Mouse (Mus musculus) hindbrain, embryonic 12.5 days (tissue): ENCODE results near the gene Arhgef7. TPM values are rescaled to one million over a fixed set of nuclear protein-coding genes. Genes with fewer than 3 reads are reported as not detected.

ENCODE experiments used
- ATAC-seq: fragments of 200-750 bp; cut with Nextera tagmentation; 2 replicates; pipeline ENCODE4 v1.8.0; 2017; ENCODE audit warnings: moderate TSS enrichment; ENCODE audit not compliant: low FRiP score
- H3K27ac ChIP-seq: fragments of 300-500 bp; sonication (generic); 2 replicates; pipeline ENCODE4 v1.5.1; 2016; ENCODE audit warnings: mild to moderate bottlenecking
- H3K27me3 ChIP-seq: fragments of 300-500 bp; sonication (generic); 2 replicates; pipeline ENCODE4 v1.6.1; 2016; ENCODE audit warnings: mild to moderate bottlenecking
- H3K36me3 ChIP-seq: fragments of 300-500 bp; sonication (generic); 2 replicates; pipeline ENCODE4 v1.6.1; 2016; ENCODE audit warnings: mild to moderate bottlenecking
- H3K4me1 ChIP-seq: fragments of 300-500 bp; sonication (generic); 2 replicates; pipeline ENCODE4 v1.6.1; 2016
- H3K4me2 ChIP-seq: fragments of 300-500 bp; sonication (generic); replicated peaks from 2 replicates; pipeline ENCODE4 v1.6.1; 2016; ENCODE audit warnings: mild to moderate bottlenecking
- H3K4me3 ChIP-seq: fragments of 300-500 bp; sonication (generic); 2 replicates; pipeline ENCODE4 v1.5.1; 2016; ENCODE audit warnings: mild to moderate bottlenecking
- H3K9ac ChIP-seq: fragments of 300-500 bp; sonication (generic); 2 replicates; pipeline ENCODE4 v1.6.1; 2016; ENCODE audit warnings: mild to moderate bottlenecking, moderate library complexity
- H3K9me3 ChIP-seq: fragments of 300-500 bp; sonication (generic); replicated peaks from 2 replicates; pipeline ENCODE4 v1.6.1; 2016; ENCODE audit warnings: mild to moderate bottlenecking
- WGBS: fragments of 180-500 bp; shearing (Covaris S2); methylation state at CpG from one replicate; pipeline ENCODE4 v1.1.7; 2016; 5-methylcytosine and 5-hydroxymethylcytosine counted together
- polyA plus RNA-seq: library from polyadenylated mRNA; unstranded; fragments of >200 nt; fragmentation: Nextera tagmentation; extraction: Ambion mirVana; gene quantifications from 2 replicates; pipeline ENCODE4 v1.2.1, GENCODE M21; 2016

The Arhgef7 gene
- polyA plus RNA-seq, 1 experiment from 2014 or later, result 73.9 TPM

GRCm38 (mm10) chr8:11754723-11755122, 27.2 kb downstream of the Arhgef7 start:
- Histone ChIP-seq H3K4me2 (no peak overlapping the region), H3K27me3 (no peaks in the 10 kb centered on the region), H3K4me1 (peaks cover 22% of the 10 kb centered on the region), H3K36me3 (no peaks in the 10 kb centered on the region), H3K4me3 (no peak overlapping the region), H3K27ac (no peak overlapping the region), H3K9me3 (no peaks in the 10 kb centered on the region), H3K9ac (no peak overlapping the region)
- ATAC-seq, result no peak

GRCm38 (mm10) chr8:11755873-11756272, 28.4 kb downstream of the Arhgef7 start:
- peaks cover 22% of the 10 kb centered on the region for H3K4me1 ChIP-seq
- no peaks in the 10 kb centered on the region for H3K27me3 ChIP-seq
- no peaks in the 10 kb centered on the region; the same call in 1 of the 2 replicates for H3K36me3 ChIP-seq
- no peak for ATAC-seq
- WGBS, result 18% methylated on average over 5 of the region's 5 CpGs
- H3K9me3 ChIP-seq, result no peaks in the 10 kb centered on the region
- H3K9ac ChIP-seq, result no peak overlapping the region
- H3K4me3 ChIP-seq, result no peak overlapping the region
- H3K27ac ChIP-seq, result no peak overlapping the region
- no peak overlapping the region for H3K4me2 ChIP-seq

- Histone ChIP-seq H3K4me2 (peak overlapping the region; percentile 98), H3K9me3 (no peaks in the 10 kb centered on the region), H3K4me3 (peak overlapping the region; percentile 95), H3K36me3 (no peaks in the 10 kb centered on the region; the same call in 1 of the 2 replicates), H3K27ac (peak overlapping the region; percentile 85), H3K4me1 (peaks cover 22% of the 10 kb centered on the region), H3K27me3 (no peaks in the 10 kb centered on the region), H3K9ac (peak overlapping the region; percentile 92)
- WGBS, result 3% methylated on average over 47 of the region's 59 CpGs
- peak; percentile 95 for ATAC-seq
Observed at GRCm38 (mm10) chr8:11757568-11758481, 30.3 kb downstream of the Arhgef7 start.

DNA sequence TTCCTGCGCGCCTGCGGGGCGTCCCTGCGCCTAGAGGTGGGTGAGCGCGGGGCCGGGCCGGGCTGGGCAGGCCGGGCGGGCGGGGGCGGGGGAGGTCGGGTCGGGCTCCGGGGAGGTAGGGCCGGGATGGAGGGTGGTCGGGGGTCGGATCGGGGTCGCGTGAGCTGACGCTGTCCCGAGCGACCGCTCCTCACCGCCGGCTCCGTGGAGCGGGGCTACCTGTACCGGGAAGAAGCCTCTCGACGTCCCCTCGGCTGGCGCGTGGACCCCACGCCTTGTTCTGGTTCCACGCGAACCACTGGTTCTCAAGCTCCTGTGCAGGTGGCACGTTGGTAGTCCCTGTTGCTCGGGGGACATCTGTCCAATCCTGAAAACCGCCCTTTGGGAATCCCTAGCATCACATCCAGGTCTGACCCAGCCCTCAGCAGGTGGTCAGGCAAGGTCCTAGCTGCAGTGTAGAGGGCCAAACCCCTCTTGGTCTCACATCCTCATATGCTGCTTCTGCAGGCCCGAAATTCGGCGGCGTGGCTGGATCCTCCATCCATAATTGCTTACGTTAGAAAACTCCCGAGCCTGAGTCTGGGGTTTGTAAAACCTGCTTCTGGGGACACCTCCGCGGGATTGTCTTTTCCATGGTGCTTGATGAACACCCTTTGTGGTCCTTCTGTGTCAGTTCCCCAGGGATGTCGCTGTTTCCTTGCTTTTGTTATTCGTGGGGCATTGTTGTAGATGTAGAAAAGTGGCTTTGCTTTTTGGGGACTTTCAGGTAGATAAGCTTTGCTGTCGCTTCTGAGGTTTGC, 31.2 kb downstream of the Arhgef7 start:
- 1% methylated on average over 36 of the region's 53 CpGs for WGBS
- Histone ChIP-seq H3K4me2 (peak overlapping the region; percentile 98), H3K4me3 (peak overlapping the region; percentile 95), H3K27ac (peak overlapping the region; percentile 85), H3K9me3 (no peaks in the 10 kb centered on the region), H3K9ac (peak overlapping the region; percentile 92), H3K4me1 (peaks cover 22% of the 10 kb centered on the region), H3K27me3 (no peaks in the 10 kb centered on the region), H3K36me3 (no peaks in the 10 kb centered on the region; the same call in 1 of the 2 replicates)
- no peak; the same call in 1 of the 2 replicates for ATAC-seq

- Histone ChIP-seq H3K9ac (no peak overlapping the region), H3K4me3 (no peak overlapping the region), H3K9me3 (no peaks in the 10 kb centered on the region), H3K27ac (no peak overlapping the region), H3K4me2 (no peak overlapping the region), H3K27me3 (no peaks in the 10 kb centered on the region), H3K36me3 (no peaks in the 10 kb centered on the region; the same call in 1 of the 2 replicates), H3K4me1 (peaks cover 22% of the 10 kb centered on the region)
- no peak for ATAC-seq
- WGBS, result 96% methylated on average over 6 of the region's 6 CpGs
Observed at GRCm38 (mm10) chr8:11761551-11761950, 34.0 kb downstream of the Arhgef7 start.

DNA sequence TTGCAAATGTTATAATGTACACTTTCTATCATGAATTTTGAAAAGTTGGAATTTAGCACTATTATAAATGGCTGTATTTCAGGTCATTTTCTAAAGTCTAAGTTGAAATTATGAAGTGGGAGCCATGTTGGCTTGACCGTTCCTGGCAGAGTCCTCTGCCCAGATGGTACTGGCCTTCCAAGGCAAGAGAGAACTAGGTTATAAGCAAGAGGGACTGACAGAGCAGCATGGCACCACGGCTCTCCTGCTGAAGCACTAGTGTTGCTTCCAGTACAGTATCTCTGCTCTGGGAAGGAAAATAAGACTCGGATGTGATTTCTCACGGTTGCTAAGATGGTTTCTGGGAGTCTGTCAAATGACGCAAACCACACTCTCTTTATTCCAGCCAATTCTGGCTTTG, 34.5 kb downstream of the Arhgef7 start:
- no peak overlapping the region for H3K9ac ChIP-seq
- no peak for ATAC-seq
- no peaks in the 10 kb centered on the region for H3K9me3 ChIP-seq
- H3K36me3 ChIP-seq, result no peaks in the 10 kb centered on the region; the same call in 1 of the 2 replicates
- WGBS, result 91% methylated on average over 5 of the region's 5 CpGs
- H3K27ac ChIP-seq, result no peak overlapping the region
- no peak overlapping the region for H3K4me3 ChIP-seq
- peaks cover 20% of the 10 kb centered on the region for H3K4me1 ChIP-seq
- no peaks in the 10 kb centered on the region for H3K27me3 ChIP-seq
- H3K4me2 ChIP-seq, result no peak overlapping the region

DNA sequence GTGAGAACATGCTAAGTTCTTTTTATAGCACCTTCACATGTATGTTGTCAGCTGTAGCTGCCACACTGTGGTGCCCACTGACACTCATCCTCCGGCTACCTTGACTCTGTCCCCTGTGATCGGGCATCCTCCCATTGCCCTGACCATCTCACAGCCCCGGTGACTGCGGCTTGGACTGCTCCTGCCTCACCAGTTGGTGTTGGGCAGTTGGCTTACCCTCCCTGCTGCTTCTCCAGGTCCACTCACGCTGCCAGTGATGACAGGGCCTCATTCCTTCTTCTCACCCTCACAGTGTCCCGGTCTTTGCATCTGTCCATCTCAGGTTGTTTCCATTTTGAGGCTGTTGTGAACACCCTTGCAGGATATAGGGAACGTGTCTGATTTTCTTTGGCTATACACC, 35.3 kb downstream of the Arhgef7 start:
- peaks cover 13% of the 10 kb centered on the region for H3K4me1 ChIP-seq
- no peak overlapping the region for H3K4me3 ChIP-seq
- H3K27me3 ChIP-seq, result no peaks in the 10 kb centered on the region
- no peaks in the 10 kb centered on the region; the same call in 1 of the 2 replicates for H3K36me3 ChIP-seq
- no peak for ATAC-seq
- no peak overlapping the region for H3K27ac ChIP-seq
- H3K4me2 ChIP-seq, result no peak overlapping the region
- 94% methylated on average over 7 of the region's 7 CpGs for WGBS
- no peak overlapping the region for H3K9ac ChIP-seq
- H3K9me3 ChIP-seq, result no peaks in the 10 kb centered on the region

DNA sequence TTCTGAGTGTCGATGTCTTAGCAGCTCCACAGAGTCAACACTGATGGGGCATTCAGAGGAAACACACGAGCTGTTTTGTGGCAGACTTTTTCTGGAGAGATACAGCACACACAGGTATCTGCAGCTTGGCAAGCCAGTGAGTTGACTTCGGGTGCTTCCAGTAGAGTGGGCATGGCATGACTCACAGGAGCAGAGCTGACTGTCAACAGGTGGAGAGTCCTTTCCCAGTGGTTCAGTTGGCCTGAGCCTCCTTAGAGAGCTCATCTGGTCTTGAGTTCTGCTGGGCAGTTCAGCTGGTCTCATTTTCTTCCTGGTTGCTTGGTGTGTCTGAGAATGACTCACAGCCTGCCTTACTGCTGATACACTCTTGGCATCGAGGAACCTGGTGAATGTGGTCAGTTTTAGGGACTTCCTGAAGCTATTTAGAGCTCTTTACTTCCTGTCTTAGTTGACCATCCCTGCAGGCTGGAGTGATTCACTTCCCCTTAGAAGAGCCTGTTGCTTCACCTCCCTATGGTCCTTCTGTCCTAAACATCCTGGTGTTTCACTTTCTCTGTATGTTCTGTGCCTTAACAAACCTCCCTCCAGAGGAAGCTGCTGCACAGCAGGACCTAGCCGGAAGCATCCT, 39.8 kb downstream of the Arhgef7 start:
- Histone ChIP-seq H3K27me3 (no peaks in the 10 kb centered on the region), H3K4me3 (no peak overlapping the region), H3K27ac (no peak overlapping the region), H3K36me3 (no peaks in the 10 kb centered on the region), H3K4me2 (no peak overlapping the region), H3K9ac (no peak overlapping the region), H3K4me1 (peaks cover 21% of the 10 kb centered on the region), H3K9me3 (no peaks in the 10 kb centered on the region)
- WGBS, result 94% methylated on average over 5 of the region's 5 CpGs
- no peak for ATAC-seq

DNA sequence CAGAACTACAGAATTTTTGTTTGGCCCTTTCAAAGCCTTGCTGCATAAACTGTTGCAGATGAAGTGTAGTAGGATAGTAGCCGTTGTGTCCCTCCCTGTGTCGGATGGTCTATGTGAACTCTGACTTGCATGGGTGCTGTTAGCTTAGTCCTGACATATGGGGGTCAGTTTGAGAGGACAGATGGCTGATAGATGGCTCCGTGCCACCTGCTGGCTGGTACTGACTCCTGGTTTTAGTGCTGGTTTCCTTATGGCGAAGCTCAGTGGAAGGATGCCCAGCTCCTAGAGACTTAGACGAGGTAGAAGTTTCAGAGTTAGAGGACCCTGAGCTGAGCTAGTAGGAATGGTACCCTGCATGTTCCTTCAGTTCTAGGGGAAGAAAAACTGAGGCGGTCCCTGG, 42.5 kb downstream of the Arhgef7 start:
- peaks cover 46% of the 10 kb centered on the region for H3K4me1 ChIP-seq
- H3K36me3 ChIP-seq, result no peaks in the 10 kb centered on the region
- no peak for ATAC-seq
- no peak overlapping the region for H3K4me2 ChIP-seq
- no peaks in the 10 kb centered on the region for H3K9me3 ChIP-seq
- H3K27me3 ChIP-seq, result no peaks in the 10 kb centered on the region
- no peak overlapping the region for H3K27ac ChIP-seq
- H3K9ac ChIP-seq, result no peak overlapping the region
- H3K4me3 ChIP-seq, result no peak overlapping the region
- WGBS, result 88% methylated on average over 6 of the region's 6 CpGs

GRCm38 (mm10) chr8:11770521-11771080, 43.1 kb downstream of the Arhgef7 start:
- Histone ChIP-seq H3K4me1 (peaks cover 52% of the 10 kb centered on the region), H3K36me3 (no peaks in the 10 kb centered on the region), H3K27me3 (no peaks in the 10 kb centered on the region), H3K9me3 (no peaks in the 10 kb centered on the region), H3K9ac (no peak overlapping the region), H3K27ac (peak overlapping the region; percentile 30; the same call in 1 of the 2 replicates), H3K4me2 (no peak overlapping the region), H3K4me3 (no peak overlapping the region)
- WGBS, result 56% methylated on average over 7 of the region's 7 CpGs
- ATAC-seq, result no peak

DNA sequence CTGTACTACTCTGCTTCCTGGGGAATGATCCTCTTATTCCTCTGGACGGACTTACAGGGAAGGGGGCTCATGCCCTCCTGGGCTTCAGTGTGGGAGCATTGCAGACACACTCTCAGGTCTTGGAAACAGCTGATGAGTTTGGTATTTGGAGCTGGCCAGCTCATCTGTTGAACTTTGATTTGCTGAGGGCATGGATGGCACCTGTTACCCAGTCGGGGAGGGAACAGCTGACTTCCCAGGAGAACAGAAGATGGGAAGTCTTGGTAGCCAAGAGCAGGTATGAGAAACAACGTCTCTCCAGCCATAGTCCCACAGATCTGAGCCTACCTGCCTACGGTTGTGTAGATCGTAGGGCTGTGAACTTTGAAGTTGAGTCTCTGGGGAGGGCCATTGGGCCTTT, 44.1 kb downstream of the Arhgef7 start:
- H3K9me3 ChIP-seq, result no peaks in the 10 kb centered on the region
- 89% methylated on average over 5 of the region's 5 CpGs for WGBS
- no peaks in the 10 kb centered on the region for H3K36me3 ChIP-seq
- ATAC-seq, result no peak
- no peaks in the 10 kb centered on the region for H3K27me3 ChIP-seq
- H3K4me3 ChIP-seq, result no peak overlapping the region
- H3K9ac ChIP-seq, result no peak overlapping the region
- H3K4me1 ChIP-seq, result peaks cover 53% of the 10 kb centered on the region
- H3K27ac ChIP-seq, result no peak overlapping the region
- H3K4me2 ChIP-seq, result no peak overlapping the region
